In the genomic region with DNA sequence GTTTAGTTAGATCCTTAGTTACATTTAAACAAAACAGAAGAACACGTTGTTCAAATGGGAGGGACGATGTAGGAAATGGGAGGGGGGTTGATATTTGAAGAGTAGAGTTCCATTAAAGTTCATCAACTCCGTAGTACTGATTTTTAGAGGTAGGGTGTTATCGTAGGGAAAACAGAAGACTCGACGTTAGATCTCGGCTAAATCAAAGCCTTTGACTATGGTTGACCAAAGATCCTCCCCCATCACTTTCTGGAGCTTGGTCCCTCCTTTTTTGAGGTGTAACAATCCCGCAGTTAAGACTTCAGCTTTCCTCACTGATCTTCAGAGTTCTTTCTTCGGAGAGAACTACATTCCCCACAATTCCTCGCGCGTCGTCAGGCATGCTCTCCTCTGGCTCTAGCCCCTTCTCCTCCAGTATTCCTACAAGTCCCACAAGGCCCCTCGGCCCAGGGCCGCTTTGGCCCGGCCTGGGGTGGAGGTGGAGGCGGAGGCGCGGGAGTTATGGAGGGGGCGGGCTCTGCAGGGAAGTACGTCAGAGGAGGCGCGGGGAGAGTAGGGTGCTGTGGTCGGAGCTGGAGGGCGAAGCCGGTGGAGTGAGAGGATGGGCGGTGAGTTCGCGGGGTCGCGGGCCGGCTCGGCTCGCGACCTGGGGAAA, we compare ENCODE assay signal across 8 mouse cellular contexts. TPM values are rescaled to one million over a fixed set of nuclear protein-coding genes. Genes with fewer than 3 reads are reported as not detected.
A peak's percentile ranks its signal among the peaks of the same experiment; 100 is the strongest.
DNase-seq lines count a peak whose midpoint lies in the region; ATAC-seq lines count a peak whose summit lies in the region.

A gene (plus strand): TSS at position 434 of the 655 bp plus-strand sequence.

- H3K9me3 ChIP-seq in heart, embryonic 10.5 days: no peaks in the 10 kb centered on the region
- no peaks in the 10 kb centered on the region for H3K9me3 ChIP-seq in kidney, embryonic 15.5 days (replicated peaks)

- WGBS in heart, embryonic 10.5 days: 2% methylated on average over 35 of the region's 35 CpGs
- under 1% methylated on average over 35 of the region's 35 CpGs for WGBS in kidney, embryonic 15.5 days

- peak within 1 kb of the TSS; percentile 94 for H3K27ac ChIP-seq in heart, embryonic 10.5 days
- H3K27ac ChIP-seq in kidney, embryonic 15.5 days: peak within 1 kb of the TSS; percentile 91

- peaks cover 3% of the 10 kb centered on the region; the same call in 1 of the 2 replicates for H3K4me1 ChIP-seq in heart, embryonic 10.5 days
- peaks cover 7% of the 10 kb centered on the region for H3K4me1 ChIP-seq in kidney, embryonic 15.5 days

- peak within 1 kb of the TSS; percentile 67 for H3K9ac ChIP-seq in kidney, embryonic 15.5 days

- peak; percentile 93 to 95 for DNase-seq in B cell, adult 2 months
- DNase-seq in brain, adult 2 months (ENCODE audit: low read depth, low spot score): peak; percentile 99
- peak; percentile 99 for DNase-seq in heart, embryonic 10.5 days (ENCODE audit: low spot score)
- DNase-seq in liver: peak; percentile 96
- peak; percentile 90 to 94 for DNase-seq in spleen, postnatal 4 days (ENCODE audit: low spot score in 2 of 2)

- no peaks in the 10 kb centered on the region for H3K27me3 ChIP-seq in heart, embryonic 10.5 days (ENCODE audit: insufficient read depth, poor library complexity, severe bottlenecking)
- H3K27me3 ChIP-seq in kidney, embryonic 15.5 days: no peaks in the 10 kb centered on the region

- H3K36me3 ChIP-seq in heart, embryonic 10.5 days: peaks cover 25% of the 10 kb centered on the region
- H3K36me3 ChIP-seq in kidney, embryonic 15.5 days: peaks cover 30% of the 10 kb centered on the region

- ATAC-seq in erythroblast, adult 5-6 weeks (replicated peaks; ENCODE audit: low FRiP score, poor library complexity, severe bottlenecking): peak; percentile 99
- peak; percentile 100 for ATAC-seq in kidney, embryonic 15.5 days (replicated peaks; ENCODE audit: low FRiP score)
- peak; percentile 99 for ATAC-seq in monocyte, adult 5-6 weeks (replicated peaks; ENCODE audit: insufficient number of reproducible peaks, low FRiP score, low TSS enrichment, poor library complexity, severe bottlenecking)

- peak within 1 kb of the TSS; percentile 78 for H3K4me3 ChIP-seq in heart, embryonic 10.5 days
- H3K4me3 ChIP-seq in kidney, embryonic 15.5 days (replicated peaks): peak within 1 kb of the TSS; percentile 68

- H3K4me2 ChIP-seq in kidney, embryonic 15.5 days: peak within 1 kb of the TSS; percentile 64

RNA-seq across cellular contexts. Expression of the gene that starts here (rescaled TPM):
- 8.6 and 11.9 TPM in 2 replicates for total RNA-seq in erythroblast, adult 5-6 weeks (2015; ENCODE audit: low replicate concordance)
- 6.2 and 10.3 TPM in 2 replicates for total RNA-seq in erythroblast, adult 5-6 weeks (2017; ENCODE audit: low replicate concordance)
- polyA plus RNA-seq in heart, embryonic 10.5 days (2016; fragmentation: Nextera tagmentation; extraction: Ambion mirVana): 106 TPM in 2 replicates
- 108 and 111 TPM in 2 replicates for polyA plus RNA-seq in kidney, embryonic 15.5 days (2015; fragmentation: Nextera tagmentation; extraction: Ambion mirVana)
- 14.5 to 60.0 TPM (median 53.1 TPM) in 3 replicates for total RNA-seq in monocyte, adult 5-6 weeks (2017)

Comparison
In these comparisons a context has a peak if more than half of its experiments do, and no peak if none do; other contexts are left out.
1. Peak in every context shown above with its lines: DNase-seq, ATAC-seq, H3K4me3 ChIP-seq and H3K27ac ChIP-seq.